ENCODE assay signal across 11 mouse cellular contexts in genomic region chr3:120786659-120787058, GRCm38 (mm10).
A peak's percentile ranks its signal among the peaks of the same experiment; 100 is the strongest.
DNase-seq lines count a peak whose midpoint lies in the region; ATAC-seq and TF ChIP-seq lines count a peak whose summit lies in the region.
"Had no signal": no experiment of that assay in that cellular context is flagged by ENCODE, and none has a peak within 500 bp of the region (broad histone marks: within the 10 kb centered on the region; RNA-seq: fewer than 3 reads in every experiment).

No protein-coding gene starts in this region.

- peak; percentile 38 to 51 for DNase-seq in heart, adult 2 months
- DNase-seq in brain, adult 2 months (ENCODE audit: low read depth, low spot score): peak; percentile 79
- DNase-seq in layer of hippocampus, adult 18-20 months (ENCODE audit: low spot score in 2 of 2): peak; percentile 74 to 92
- DNase-seq in right cerebral cortex, adult 2 months (ENCODE audit: low spot score in 2 of 2): peak; percentile 71 to 74
- DNase-seq in kidney, postnatal 36 days: no peak
- DNase-seq in hindbrain, embryonic 10.5 days (ENCODE audit: low spot score): no peak
- DNase-seq in midbrain, embryonic 11.5 days (ENCODE audit: low spot score, missing footprints): no peak
- DNase-seq: gastrocnemius, postnatal 14 days; kidney, postnatal 14 days had no signal

- H3K27ac ChIP-seq in heart, adult 2 months: no peak overlapping the region
- no peak overlapping the region for H3K27ac ChIP-seq in heart, embryonic 11.5 days (ENCODE audit: low read depth, low read length)
- H3K27ac ChIP-seq in hindbrain, embryonic 10.5 days: no peak overlapping the region
- no peak overlapping the region for H3K27ac ChIP-seq in midbrain, embryonic 11.5 days (ENCODE audit: low read depth, low read length)

- H3K4me3 ChIP-seq in heart, adult 2 months: no peak overlapping the region
- no peak overlapping the region for H3K4me3 ChIP-seq in heart, embryonic 11.5 days (ENCODE audit: low read depth, low read length)
- no peak overlapping the region for H3K4me3 ChIP-seq in hindbrain, embryonic 10.5 days
- no peak overlapping the region for H3K4me3 ChIP-seq in midbrain, embryonic 11.5 days (ENCODE audit: low read depth, low read length)

- TF ChIP-seq POLR2A in heart, adult 2 months (IDR thresholded peaks at IDR 0.05; ENCODE audit: insufficient read depth, low read depth, low read length): no peak

- H3K4me1 ChIP-seq in heart, adult 2 months (ENCODE audit: control insufficient read depth, insufficient read depth, low read length): no peaks in the 10 kb centered on the region
- H3K4me1 ChIP-seq in heart, embryonic 11.5 days (ENCODE audit: control insufficient read depth, insufficient read depth, low read length): no peaks in the 10 kb centered on the region
- peaks cover 5% of the 10 kb centered on the region; the same call in 1 of the 2 replicates for H3K4me1 ChIP-seq in hindbrain, embryonic 10.5 days (replicated peaks)
- no peaks in the 10 kb centered on the region for H3K4me1 ChIP-seq in midbrain, embryonic 11.5 days (ENCODE audit: control insufficient read depth, insufficient read depth, low read length)

- intact Hi-C loops in heart, adult 2 months (cut with DNase I): no loop called here

- no peak for TF ChIP-seq CTCF in heart, adult 2 months (IDR thresholded peaks at IDR 0.05)

- WGBS in heart, adult 2 months: 37% methylated on average over 9 of the region's 9 CpGs
- 73% methylated on average over 9 of the region's 9 CpGs for WGBS in heart, embryonic 11.5 days (ENCODE audit: insufficient replicate concordance)
- WGBS in hindbrain, embryonic 10.5 days: 91% methylated on average over 9 of the region's 9 CpGs
- WGBS in midbrain, embryonic 11.5 days: 89% methylated on average over 9 of the region's 9 CpGs

- no peaks in the 10 kb centered on the region for H3K9me3 ChIP-seq in heart, embryonic 11.5 days (replicated peaks; ENCODE audit: control insufficient read depth, low read length)
- no peaks in the 10 kb centered on the region for H3K9me3 ChIP-seq in hindbrain, embryonic 10.5 days
- H3K9me3 ChIP-seq in midbrain, embryonic 11.5 days (ENCODE audit: control insufficient read depth, low read length): no peaks in the 10 kb centered on the region

- no peaks in the 10 kb centered on the region for H3K36me3 ChIP-seq in heart, adult 2 months (ENCODE audit: control insufficient read depth, insufficient read depth, low read length)
- H3K36me3 ChIP-seq in heart, embryonic 11.5 days (ENCODE audit: control insufficient read depth, insufficient read depth, low read length): no peaks in the 10 kb centered on the region
- no peaks in the 10 kb centered on the region for H3K36me3 ChIP-seq in hindbrain, embryonic 10.5 days
- H3K36me3 ChIP-seq in midbrain, embryonic 11.5 days (ENCODE audit: control insufficient read depth, insufficient read depth, low read length): no peaks in the 10 kb centered on the region
- H3K36me3 ChIP-seq: G1E had no signal

- H3K4me2 ChIP-seq in heart, embryonic 11.5 days: no peak overlapping the region
- H3K4me2 ChIP-seq in midbrain, embryonic 11.5 days: no peak overlapping the region

- TF ChIP-seq EP300 in heart, adult 2 months (IDR thresholded peaks at IDR 0.05; ENCODE audit: insufficient read depth, low read depth, low read length): no peak

- ATAC-seq in heart, embryonic 11.5 days (replicated peaks; ENCODE audit: insufficient number of reproducible peaks, low FRiP score, low TSS enrichment): no peak
- ATAC-seq in midbrain, embryonic 11.5 days (ENCODE audit: low FRiP score): no peak

- no peaks in the 10 kb centered on the region for H3K27me3 ChIP-seq in heart, adult 2 months (ENCODE audit: control insufficient read depth, insufficient read depth, low read length)
- no peaks in the 10 kb centered on the region for H3K27me3 ChIP-seq in heart, embryonic 11.5 days (ENCODE audit: control insufficient read depth, insufficient read depth, low read length)
- H3K27me3 ChIP-seq in hindbrain, embryonic 10.5 days (ENCODE audit: insufficient read depth, poor library complexity, severe bottlenecking): peaks cover 5% of the 10 kb centered on the region; the same call in 1 of the 2 replicates
- H3K27me3 ChIP-seq in midbrain, embryonic 11.5 days (ENCODE audit: control insufficient read depth, insufficient read depth, low read length): no peaks in the 10 kb centered on the region

- no peaks in the 10 kb centered on the region for H3K79me2 ChIP-seq in heart, adult 2 months (replicated peaks; ENCODE audit: control insufficient read depth, insufficient read depth, low read length)

- H3K9ac ChIP-seq in heart, adult 2 months (ENCODE audit: low read depth, low read length): no peak overlapping the region
- H3K9ac ChIP-seq in heart, embryonic 11.5 days (ENCODE audit: low read depth, low read length): no peak overlapping the region
- no peak overlapping the region for H3K9ac ChIP-seq in midbrain, embryonic 11.5 days (ENCODE audit: low read length)

Comparison
In these comparisons a context has a peak if more than half of its experiments do, and no peak if none do; other contexts are left out.
1. DNase-seq: peak in heart, adult 2 months (2 of 2), brain, adult 2 months (single experiment), layer of hippocampus, adult 18-20 months (2 of 2) and right cerebral cortex, adult 2 months (2 of 2); none in kidney, postnatal 36 days (0 of 2), hindbrain, embryonic 10.5 days (single experiment) and midbrain, embryonic 11.5 days (single experiment).